Comparison of ENCODE assay signal across 10 mouse cellular contexts in genomic region chr4:138395971-138396645, GRCm38 (mm10). TPM values are rescaled to one million over a fixed set of nuclear protein-coding genes. Genes with fewer than 3 reads are reported as not detected.
DNase-seq lines count a peak whose midpoint lies in the region; ATAC-seq and TF ChIP-seq lines count a peak whose summit lies in the region.
"Had no signal": no experiment of that assay in that cellular context is flagged by ENCODE, and none has a peak within 500 bp of the region (broad histone marks: within the 10 kb centered on the region; RNA-seq: fewer than 3 reads in every experiment).

Fam43b (minus strand) TSS chr4:138396528.

- H3K27ac ChIP-seq in forebrain, postnatal 0 days (ENCODE audit: low read depth, low read length), result peak within 1 kb of the TSS; percentile 46
- H3K27ac ChIP-seq in intestine, embryonic 16.5 days (ENCODE audit: low read length), result no peak within 1 kb of the TSS
- no peak within 1 kb of the TSS for H3K27ac ChIP-seq in limb, embryonic 12.5 days

- WGBS in forebrain, postnatal 0 days, result under 1% methylated on average over 45 of the region's 46 CpGs
- WGBS in intestine, embryonic 16.5 days, result under 1% methylated on average over 46 of the region's 46 CpGs
- 1% methylated on average over 46 of the region's 46 CpGs for WGBS in limb, embryonic 12.5 days

- H3K9ac ChIP-seq in forebrain, postnatal 0 days, result peak within 1 kb of the TSS; percentile 67
- H3K9ac ChIP-seq in intestine, embryonic 16.5 days (ENCODE audit: low read depth, low read length), result no peak within 1 kb of the TSS
- H3K9ac ChIP-seq in limb, embryonic 12.5 days (replicated peaks), result peak within 1 kb of the TSS; percentile 27; the same call in 1 of the 2 replicates

- peaks cover 12% of the 10 kb centered on the region; the same call in 1 of the 2 replicates for H3K4me1 ChIP-seq in forebrain, postnatal 0 days (ENCODE audit: insufficient read depth)
- H3K4me1 ChIP-seq in intestine, embryonic 16.5 days (ENCODE audit: control insufficient read depth, insufficient read depth, low read length), result peaks cover 19% of the 10 kb centered on the region
- peaks cover 20% of the 10 kb centered on the region for H3K4me1 ChIP-seq in limb, embryonic 12.5 days (replicated peaks)

- intact Hi-C loops in gastrocnemius, postnatal 14 days (cut with DNase I; ENCODE audit: low total_unique reads), result no loop called here

- peak; percentile 41 for DNase-seq in gastrocnemius, postnatal 14 days
- no peak for DNase-seq in gastrocnemius, postnatal 25 days
- DNase-seq in adrenal gland, postnatal 36 days, result peak; percentile 80 to 86
- DNase-seq in forebrain, postnatal 0 days, result peak; percentile 89
- peak; percentile 65 for DNase-seq in retina, postnatal 1 day
- no peak for DNase-seq in gastrocnemius, postnatal 4 days (ENCODE audit: low spot score in 2 of 2)

- peak; percentile 87 for ATAC-seq in forebrain, postnatal 0 days
- ATAC-seq in intestine, embryonic 16.5 days, result no peak
- no peak for ATAC-seq in limb, embryonic 12.5 days (ENCODE audit: insufficient number of reproducible peaks, insufficient read depth, low FRiP score, low TSS enrichment, low read depth)

- H3K9me3 ChIP-seq in forebrain, postnatal 0 days (ENCODE audit: low read length), result no peaks in the 10 kb centered on the region
- no peaks in the 10 kb centered on the region for H3K9me3 ChIP-seq in intestine, embryonic 16.5 days (ENCODE audit: control insufficient read depth, low read length)
- no peaks in the 10 kb centered on the region for H3K9me3 ChIP-seq in limb, embryonic 12.5 days

- no peaks in the 10 kb centered on the region for H3K36me3 ChIP-seq in forebrain, postnatal 0 days (ENCODE audit: insufficient read depth)
- no peaks in the 10 kb centered on the region for H3K36me3 ChIP-seq in intestine, embryonic 16.5 days (ENCODE audit: control insufficient read depth, insufficient read depth, low read length)
- H3K36me3 ChIP-seq in limb, embryonic 12.5 days, result no peaks in the 10 kb centered on the region

- peak within 1 kb of the TSS; percentile 54 for H3K4me3 ChIP-seq in forebrain, postnatal 0 days (ENCODE audit: low read depth, low read length)
- H3K4me3 ChIP-seq in intestine, embryonic 16.5 days (ENCODE audit: low read length), result peak within 1 kb of the TSS; percentile 40
- H3K4me3 ChIP-seq in limb, embryonic 12.5 days (replicated peaks), result peak within 1 kb of the TSS; percentile 46

- peaks cover 26% of the 10 kb centered on the region for H3K27me3 ChIP-seq in forebrain, postnatal 0 days (ENCODE audit: insufficient read depth, low read length)
- H3K27me3 ChIP-seq in intestine, embryonic 16.5 days (replicated peaks; ENCODE audit: control insufficient read depth, insufficient read depth, low read length), result peaks cover 57% of the 10 kb centered on the region
- peaks cover 95% of the 10 kb centered on the region for H3K27me3 ChIP-seq in limb, embryonic 12.5 days

- peak within 1 kb of the TSS; percentile 90 for H3K4me2 ChIP-seq in forebrain, postnatal 0 days (ENCODE audit: low read depth)
- peak within 1 kb of the TSS; percentile 50 for H3K4me2 ChIP-seq in intestine, embryonic 16.5 days (ENCODE audit: low read depth, low read length)
- H3K4me2 ChIP-seq in limb, embryonic 12.5 days, result peak within 1 kb of the TSS; percentile 72

- TF ChIP-seq CTCF in forebrain, postnatal 0 days (IDR thresholded peaks at IDR 0.05; ENCODE audit: low read depth), result peak; percentile 29; the same call in 1 of the 2 replicates

RNA-seq across cellular contexts. Expression of gene Fam43b, which starts in this region (rescaled TPM):
- total RNA-seq in gastrocnemius, postnatal 14 days (2021), result under 1 TPM in 1 of 2 experiments, not detected in 1; 0.08 TPM
- not detected for total RNA-seq in gastrocnemius, postnatal 25 days (2021)
- 1 to 10 TPM; 2.5 to 3.5 TPM for total RNA-seq in adrenal gland, postnatal 36 days (2021)
- 11.9 and 14.7 TPM in 2 replicates for total RNA-seq in forebrain, postnatal 0 days (2014; rRNA removed)
- polyA plus RNA-seq in forebrain, postnatal 0 days (2015; fragmentation: Nextera tagmentation; extraction: Ambion mirVana), result 18.9 and 22.6 TPM in 2 replicates
- polyA plus RNA-seq in intestine, embryonic 16.5 days (2015; fragmentation: Nextera tagmentation; extraction: Ambion mirVana), result not detected in 2 replicates
- not detected in 2 replicates for polyA plus RNA-seq in limb, embryonic 12.5 days (2016; fragmentation: Nextera tagmentation; extraction: Ambion mirVana)
- total RNA-seq in gastrocnemius, postnatal 4 days (2021), result not detected
- total RNA-seq: CH12.LX had no signal
- polyA plus RNA-seq: large intestine, adult 2 months had no signal

Comparison
In these comparisons a context has a peak if more than half of its experiments do, and no peak if none do; other contexts are left out.
1. RNA of gene Fam43b (polyA plus RNA-seq): 18.9 to 22.6 TPM in forebrain, postnatal 0 days; not detected in limb, embryonic 12.5 days and not detected in intestine, embryonic 16.5 days; every median in the first group is over 10 times any median in the second.
2. Peak in DNase-seq in gastrocnemius, postnatal 14 days; RNA of the gene not detected or under 1 TPM.
3. DNase-seq: peak in adrenal gland, postnatal 36 days (2 of 2), forebrain, postnatal 0 days (single experiment) and retina, postnatal 1 day (single experiment); none in gastrocnemius, postnatal 25 days (single experiment) and gastrocnemius, postnatal 4 days (0 of 2).
4. Peak in every context shown above with its lines, with median percentiles within 50 percentile points of each other: H3K4me2 ChIP-seq and H3K4me3 ChIP-seq.